Mouse (Mus musculus) adrenal gland, adult (tissue): ENCODE data around the gene Ppp3ca.

ENCODE experiments used
- DNase-seq, 2 experiments: peaks; one replicate each; pipeline ENCODE4 v3.0.0; 2022 to 2023; ENCODE audit warnings: low spot score in 1 of 2; ENCODE audit not compliant: inconsistent age in 2 of 2

Gene Ppp3ca

DNA sequence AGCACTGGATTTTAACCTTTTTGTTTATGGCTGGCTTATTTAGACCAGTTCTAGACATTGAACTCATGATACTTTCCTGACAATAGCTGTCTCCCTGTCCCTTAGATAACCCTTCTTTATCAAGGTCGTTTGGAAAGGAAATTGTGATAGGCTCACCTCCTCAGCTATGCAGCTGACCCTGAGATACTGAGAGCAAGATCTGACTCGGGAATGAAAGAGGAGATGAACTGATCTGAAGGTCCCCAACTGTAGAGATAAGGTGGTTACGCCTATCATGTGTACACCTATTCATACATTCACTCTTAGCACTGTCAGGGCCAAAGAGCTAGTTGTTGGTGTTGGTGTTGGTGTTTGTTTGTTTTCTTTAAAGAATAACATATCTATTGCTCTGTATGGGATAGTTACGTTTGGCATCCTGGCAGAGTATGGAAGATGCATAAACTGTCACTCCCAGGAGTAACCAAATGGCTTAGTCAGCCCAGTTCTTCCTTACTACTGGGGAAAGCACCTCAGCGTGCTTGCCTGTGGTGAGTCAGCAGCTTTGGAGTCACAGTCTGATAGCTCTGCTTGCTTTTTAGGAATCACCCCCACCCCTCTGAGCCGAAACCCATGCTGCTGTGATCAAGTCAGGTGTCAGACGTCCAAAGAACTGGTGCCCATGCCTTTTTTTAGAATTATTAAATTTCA lies 91.5 kb downstream of the Ppp3ca start:
- peak; percentile 32 to 71 for DNase-seq

DNA sequence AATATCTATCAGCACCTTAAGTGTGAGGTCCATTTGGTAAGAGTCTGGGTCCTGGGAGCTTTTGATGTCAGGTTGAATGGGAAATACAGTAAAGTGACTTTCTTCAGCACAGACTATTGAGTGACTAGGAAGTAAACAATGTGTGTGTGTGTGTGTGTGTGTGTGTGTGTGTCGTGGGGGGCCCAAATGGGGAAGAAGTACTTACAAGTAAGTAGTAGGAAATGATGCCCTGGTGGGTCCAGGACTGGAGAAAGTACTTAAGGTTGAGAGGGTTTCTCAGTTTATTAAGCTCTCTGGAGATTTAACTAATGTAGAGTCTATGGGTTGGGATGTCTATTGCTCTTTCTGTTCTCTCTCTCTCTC lies 92.0 kb downstream of the Ppp3ca start:
- no peak for DNase-seq

DNA sequence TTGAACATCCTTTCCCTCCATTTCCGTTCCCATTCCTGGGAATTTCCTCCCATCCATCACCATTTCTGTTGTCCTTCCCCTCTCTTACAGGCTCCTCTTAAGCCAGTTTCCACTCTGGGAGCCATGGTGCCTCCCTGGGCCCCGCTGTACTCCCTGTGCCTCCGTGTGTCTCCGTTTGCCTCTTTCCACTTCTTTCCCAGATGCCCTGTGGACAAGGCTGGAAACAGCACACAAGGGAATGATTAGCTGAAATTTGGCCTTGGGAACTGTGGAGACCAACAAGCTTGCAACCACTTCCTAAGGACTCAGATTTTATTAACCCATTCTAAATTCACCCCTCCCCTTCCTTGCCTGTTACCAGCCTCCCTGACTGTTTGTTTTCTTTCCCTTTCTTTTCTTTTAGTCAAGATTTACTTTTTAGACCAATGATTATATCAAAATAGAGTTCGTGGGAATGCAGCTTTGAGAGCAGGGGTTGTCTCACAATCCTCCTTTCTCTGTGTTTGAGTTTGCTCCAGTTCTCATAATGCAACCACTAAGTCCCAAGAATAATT lies 93.9 kb downstream of the Ppp3ca start:
- DNase-seq: no peak

DNA sequence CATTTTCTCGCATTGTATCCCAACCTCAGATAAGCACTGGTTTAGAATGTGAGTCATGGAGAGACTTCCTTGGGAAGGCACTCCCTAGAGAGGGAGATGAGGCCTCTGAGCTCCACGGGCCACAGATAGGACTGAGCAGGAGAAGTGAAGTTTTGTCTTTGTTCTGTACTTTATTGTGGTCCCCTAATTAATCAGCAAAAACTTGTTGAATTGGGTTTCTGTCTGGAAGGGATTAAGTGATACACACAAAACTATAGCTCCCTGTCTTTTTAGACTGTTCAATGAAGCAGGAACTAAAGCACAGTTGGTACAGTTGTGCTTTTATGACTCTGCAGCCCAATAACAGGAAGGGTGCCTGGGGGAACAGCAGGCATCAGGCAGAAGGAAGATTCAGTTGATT lies 95.6 kb downstream of the Ppp3ca start:
- no peak for DNase-seq

DNA sequence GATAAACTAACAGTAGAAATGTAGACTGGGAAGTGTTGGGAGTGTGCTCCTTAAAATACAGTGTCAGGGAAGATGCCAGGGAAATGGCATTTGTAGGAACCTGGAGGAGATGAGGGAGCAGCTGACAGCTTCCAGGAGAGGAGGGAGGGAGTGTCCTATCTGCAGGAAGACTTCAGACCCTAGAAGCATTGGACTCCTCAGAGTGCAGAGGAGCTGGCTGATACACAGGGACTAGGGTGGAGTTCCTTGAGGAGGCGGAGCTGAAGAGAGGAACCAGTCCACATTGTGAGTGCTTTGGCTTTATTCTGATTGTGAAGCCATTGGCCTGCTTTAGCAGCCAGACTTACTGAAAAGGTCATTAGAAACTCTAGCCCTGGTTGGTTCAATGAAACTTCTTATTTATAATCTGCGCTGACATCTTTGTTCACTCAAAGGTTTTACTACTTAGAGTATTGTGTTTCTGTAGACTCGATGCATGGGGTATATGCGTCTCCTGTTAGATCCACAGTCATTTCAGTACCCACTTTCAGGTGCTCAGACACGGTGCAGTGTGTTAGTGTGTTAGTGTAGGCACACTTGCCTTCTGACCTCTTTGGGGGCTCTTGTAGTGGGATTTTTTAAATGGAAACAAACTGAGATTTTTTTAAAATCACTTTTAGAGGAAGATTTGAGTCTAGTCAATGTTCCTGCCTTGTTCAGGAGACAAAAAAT lies 99.0 kb downstream of the Ppp3ca start:
- no peak for DNase-seq

DNA sequence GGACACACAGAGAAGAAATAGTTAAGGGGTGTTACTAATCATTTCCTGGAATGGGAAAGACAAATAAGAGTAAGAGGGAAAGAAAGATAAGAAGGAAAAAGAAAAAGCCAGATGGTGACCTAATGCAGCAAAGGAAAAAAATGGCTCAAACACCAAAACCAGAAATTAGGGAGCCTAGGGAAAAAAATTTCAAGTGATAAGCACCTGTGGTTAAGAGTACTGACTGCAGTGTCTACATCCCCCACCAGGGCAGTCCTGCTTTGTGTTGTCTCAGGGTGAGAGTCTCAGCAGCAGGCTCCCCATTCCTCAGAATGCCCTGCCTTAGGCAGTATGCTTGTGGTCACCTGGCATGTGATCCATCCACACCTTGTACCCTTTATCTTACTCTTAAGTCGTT lies 99.6 kb downstream of the Ppp3ca start:
- DNase-seq: no peak

DNA sequence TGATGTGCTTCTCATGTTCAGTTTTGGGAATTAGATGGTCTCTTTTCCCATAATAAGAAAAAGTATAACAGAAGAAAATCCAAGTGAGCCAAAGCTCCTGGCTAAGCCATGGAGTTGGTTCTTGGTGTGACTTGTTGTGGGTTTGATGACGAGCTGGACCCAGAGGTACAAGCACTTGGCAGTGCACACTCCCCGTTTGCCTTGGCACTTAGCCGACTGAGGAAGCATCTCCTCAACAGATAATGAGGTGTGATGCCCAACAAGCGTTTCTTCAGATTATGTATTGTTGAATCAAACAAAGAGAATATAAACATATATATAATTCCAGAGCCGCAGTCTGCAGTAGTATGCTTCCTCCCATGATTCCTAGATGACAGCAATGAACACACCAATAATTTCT lies 101.8 kb downstream of the Ppp3ca start:
- DNase-seq: no peak

DNA sequence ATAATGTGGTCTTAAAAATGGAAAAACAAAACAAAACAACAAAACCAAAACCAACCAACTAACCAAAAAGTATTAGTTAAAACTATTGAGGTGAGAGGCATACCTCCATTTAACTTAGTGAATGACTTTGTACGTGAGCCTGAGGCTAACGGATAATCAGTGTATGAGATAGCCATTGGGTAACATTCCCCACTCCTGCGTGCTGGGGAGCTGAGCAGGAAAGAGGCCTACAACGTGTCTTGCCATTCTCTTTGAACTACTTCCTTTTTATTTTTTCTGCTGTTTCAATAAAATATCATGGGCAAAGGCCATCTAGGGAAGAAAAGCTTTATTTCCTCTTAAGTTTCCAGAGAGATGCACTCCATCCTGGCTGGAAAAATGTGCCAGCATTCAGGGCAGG lies 103.3 kb downstream of the Ppp3ca start:
- no peak for DNase-seq

DNA sequence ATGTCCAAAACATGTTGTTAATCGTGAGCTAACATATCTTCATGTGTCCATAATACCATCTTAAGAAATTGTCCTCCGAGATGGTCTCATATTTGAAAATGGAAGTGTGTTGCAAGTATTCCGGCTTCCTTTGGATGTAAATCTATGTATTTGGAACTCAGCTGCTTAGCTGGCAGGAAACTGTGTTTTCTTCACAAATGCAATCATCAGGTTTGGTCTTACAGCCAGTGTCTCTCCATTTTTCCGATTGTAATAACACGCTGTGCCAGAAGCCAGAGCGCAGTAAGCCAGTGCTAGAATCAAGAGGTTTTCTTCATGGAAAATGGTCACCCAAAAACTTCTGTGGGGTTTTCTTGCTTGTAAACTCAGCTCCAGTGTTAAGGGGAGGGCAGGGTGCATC lies 104.3 kb downstream of the Ppp3ca start:
- DNase-seq: no peak

DNA sequence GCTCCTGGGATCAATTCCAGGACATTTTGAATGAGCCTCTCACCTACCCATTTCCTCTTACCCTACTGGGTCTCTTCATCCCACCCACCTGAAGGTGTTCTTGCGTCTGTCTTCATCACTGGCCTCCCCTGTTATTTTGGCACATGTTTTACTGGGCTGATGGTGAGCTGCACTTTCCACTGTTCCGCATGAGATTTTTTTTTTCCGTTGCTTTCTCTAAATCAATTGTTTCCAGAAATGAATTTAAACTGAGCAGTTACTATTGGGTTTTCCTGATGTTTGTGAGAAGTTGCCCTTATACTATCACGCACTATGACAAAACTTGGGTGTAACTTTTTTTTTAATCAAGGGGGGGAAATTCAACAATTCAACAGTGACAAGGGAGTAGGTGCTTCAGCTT lies 106.6 kb downstream of the Ppp3ca start:
- DNase-seq: no peak

DNA sequence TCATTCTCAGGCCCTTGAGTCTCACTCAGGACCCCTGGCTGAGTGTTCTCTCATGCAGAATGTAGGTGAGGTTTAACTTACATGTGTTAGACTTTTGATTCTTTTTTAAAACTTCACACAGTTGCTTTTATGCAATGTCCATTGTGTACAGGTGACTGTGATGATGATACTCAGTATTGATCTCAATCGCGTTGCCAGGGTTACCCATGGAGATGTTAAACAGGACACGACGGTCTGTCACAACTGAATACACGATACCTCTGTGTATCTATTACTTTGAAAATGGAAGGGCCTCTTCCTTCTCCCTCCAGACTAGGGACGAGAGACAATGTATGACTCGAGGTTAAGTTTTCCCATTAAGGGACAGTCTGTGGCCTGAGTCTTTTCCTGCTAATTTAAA lies 107.5 kb downstream of the Ppp3ca start:
- no peak for DNase-seq

DNA sequence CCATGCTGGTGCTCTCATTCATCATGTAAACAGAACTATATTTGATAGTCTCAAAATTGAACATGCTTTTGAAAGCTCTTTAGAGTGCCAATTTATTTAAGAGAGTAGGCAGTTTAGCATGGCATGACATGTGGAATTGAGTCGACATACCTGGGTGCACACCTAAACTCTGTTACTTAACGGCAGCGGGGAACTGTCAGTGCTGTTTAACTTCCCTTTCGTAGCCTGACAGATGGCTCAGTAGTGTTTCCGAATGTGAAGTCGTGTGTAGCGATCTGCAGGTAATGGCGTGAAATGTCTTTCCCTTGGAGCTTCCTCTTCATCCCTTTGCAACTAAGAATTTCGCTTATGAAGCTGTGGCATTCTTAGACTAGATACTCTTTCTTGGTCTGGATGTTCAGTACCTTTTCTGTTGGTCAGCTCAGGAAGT lies 107.9 kb downstream of the Ppp3ca start:
- DNase-seq: no peak

DNA sequence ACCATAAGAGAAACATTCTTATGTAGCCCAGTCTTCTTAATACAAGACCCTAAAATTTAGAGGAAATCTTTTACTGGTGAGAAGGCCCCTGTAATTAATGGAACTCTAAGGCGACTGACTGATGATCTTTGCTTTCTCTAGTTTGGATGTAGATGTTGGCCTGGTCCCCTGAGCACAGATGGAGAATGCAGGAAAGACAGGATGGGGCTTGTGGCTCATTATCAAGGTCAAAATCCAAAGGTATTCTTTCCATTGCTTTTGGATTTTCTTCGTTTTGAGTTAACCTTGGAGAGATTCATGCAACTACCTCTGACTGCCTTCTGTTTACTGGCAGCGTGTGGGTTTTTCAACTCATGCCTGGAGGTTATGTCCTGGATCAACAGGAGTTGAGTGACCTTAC lies 110.4 kb downstream of the Ppp3ca start:
- no peak for DNase-seq

DNA sequence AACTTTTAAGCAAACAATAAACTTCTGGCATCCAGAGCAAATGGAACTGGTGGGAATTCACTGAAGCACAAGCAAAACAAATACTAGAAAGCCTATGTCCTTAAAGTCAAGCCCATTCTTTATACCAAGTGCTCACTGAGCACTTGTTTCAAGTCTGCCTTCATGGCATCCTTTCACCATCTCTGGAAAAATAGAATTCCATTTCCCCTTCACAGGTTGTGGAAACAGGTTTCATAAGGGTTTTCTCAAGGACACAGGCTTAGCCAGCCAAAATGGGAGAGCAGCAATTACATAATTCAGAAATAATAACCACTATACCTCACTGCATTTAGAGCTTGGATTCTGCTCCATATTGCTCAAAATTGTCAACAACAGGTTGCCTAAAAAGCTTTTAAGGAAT lies 112.1 kb downstream of the Ppp3ca start:
- DNase-seq: no peak

DNA sequence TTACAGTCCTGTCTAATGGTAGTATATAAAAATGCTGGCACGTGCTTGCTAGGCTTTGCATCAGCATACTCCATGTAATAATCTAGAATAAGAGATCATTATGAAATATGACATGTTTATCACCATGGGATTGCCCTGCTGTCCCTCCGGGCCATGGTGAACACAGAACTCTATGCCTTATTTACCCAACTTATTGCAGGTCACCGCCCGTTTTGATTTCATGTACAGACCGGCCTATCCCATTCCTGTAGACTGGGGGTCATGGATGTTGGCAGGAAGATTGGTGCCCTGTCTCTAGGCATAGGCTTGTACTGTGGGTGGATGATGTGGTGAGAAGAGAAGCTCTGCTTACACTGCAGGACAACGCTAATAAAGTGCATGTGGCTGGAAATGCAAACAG lies 115.8 kb downstream of the Ppp3ca start:
- DNase-seq: no peak

DNA sequence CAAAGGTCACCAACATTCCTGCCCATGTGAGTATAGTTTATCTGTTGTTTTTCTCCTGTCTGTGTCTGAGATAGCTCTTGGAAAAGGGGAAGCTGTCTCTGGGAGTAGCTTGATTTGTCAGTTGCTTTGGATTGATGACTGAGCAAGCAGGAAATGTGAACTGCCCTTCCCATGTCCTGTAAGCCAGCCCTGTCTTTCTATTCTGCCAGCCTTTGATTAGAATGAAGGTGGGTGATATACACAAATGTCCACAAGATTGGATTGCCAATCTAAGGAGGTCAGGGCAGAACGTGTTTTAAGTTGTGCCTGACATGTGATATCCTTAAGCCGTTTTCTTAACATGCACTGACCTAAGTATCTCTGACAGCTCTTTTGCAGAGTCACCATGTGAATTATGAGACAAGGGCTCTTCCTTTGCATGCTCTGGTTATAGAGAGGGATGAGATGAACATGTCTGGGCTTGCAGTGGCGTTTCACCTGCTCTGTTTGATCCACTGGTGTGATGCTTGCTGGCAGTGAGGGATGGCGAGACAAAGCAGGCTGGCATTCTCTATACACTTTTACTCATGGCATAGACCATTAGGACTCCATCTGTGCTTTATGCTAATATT lies 120.4 kb downstream of the Ppp3ca start:
- DNase-seq: no peak

DNA sequence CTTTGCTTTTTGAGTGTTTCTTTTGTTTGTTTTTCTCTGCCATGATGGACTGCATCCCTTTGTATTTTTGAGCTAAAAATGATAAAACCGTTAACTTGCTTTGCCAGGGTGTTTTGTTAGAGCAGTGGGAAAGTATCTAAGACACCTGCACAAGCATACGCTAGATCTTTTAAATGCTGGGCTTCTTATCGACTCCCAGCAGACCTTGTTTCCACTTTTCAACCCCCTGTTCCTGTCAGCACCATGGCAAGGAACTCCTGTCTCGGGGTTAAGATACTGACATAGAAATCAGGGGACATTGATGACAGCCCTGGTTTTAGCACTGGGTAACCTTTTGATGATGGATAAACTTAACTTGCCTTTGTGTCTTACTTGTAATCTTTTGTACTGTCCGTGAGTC lies 121.5 kb downstream of the Ppp3ca start:
- DNase-seq: no peak

DNA sequence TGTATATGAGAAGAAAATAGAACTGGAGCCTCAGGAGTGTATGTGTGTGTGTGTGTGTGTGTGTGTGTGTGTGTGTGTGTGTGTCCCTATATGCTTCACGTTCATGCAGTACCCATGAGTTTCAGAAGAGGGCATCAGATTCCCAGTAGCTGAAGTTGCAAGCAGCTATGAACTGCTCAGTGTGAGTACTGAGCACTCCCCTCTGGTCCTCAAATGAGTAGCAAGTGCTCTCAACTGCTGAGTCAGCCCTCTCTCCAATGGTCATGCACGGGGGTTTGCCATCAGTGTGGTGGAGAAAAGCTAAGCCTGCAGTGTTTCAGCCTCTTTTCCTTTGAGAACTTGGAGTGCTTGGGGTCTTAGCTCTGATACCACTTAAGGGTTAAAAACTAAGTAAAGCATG lies 122.0 kb downstream of the Ppp3ca start:
- DNase-seq: no peak

DNA sequence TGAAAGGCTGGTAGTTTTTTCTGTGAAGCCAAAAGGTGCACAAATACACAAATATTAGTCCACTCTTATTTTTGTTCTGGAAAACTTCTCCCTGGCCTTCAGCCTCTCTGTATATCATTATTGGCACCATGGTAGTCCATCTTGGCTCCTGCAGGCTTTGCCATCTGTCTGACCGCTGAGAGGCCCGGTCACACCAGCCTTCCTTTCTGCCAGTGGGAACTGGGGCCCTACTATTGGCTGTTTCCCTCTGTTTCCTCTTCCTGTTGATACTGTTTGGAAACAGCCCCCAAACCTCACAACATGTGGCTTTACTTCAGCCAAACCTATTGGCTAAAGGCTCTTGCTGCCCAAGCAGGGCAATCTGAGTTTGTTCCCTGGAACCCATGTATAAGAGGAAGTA lies 123.5 kb downstream of the Ppp3ca start:
- no peak for DNase-seq

DNA sequence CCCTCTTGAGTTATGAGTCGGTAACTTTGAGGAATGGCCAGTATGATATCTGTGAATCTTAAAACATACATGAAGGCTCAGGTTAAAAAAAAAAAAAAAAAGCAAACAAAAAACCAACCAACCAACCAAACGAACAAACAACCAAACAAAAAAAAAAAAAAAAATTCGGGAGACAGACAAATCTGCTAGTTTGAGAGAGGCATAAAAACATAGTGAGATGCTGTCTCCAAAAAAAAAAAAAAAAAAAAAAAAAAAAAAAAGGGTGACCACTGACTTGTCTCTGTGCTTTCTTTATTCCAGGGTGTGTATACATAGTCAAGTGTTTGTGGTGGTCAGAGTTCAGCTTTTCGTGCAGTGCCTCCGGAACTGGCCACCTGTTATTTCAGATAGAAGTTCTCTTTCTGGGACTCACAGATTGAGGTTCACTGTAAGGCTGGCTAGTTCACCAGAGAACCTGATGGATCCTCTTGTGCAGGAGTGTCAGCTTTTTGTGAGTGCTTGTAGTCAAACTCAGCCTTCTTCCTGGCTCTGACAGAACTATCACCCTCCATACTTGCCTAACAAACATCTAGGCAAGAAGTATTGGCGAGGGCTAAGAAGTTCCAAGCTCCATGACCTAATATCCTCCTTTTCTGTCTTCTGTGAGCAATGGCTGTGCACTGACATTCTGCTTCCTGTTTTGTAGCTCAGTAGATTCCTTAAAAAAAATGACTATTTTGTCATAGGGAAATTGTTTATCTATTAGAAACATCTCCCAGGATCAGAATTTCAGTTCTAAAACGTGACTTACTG lies 124.7 kb downstream of the Ppp3ca start:
- DNase-seq: no peak

DNA sequence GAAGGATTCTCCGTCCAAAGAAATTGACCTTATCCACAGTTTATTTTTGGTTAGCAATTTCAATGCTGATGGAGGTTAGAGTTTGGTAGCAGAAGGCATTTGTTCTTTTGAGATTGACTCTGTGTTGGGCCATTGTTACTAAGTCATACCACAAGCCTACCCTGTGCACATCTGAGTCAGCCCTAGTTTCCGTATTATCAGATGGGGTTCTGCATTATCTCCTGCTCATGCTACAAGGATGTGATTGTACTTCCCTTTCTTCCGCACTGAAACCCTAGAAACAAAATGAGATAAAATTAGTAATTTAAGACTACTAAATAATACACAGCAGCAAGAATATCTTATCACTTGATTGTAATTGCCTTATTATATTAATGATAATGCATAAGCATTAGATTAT lies 129.0 kb downstream of the Ppp3ca start:
- DNase-seq: no peak

DNA sequence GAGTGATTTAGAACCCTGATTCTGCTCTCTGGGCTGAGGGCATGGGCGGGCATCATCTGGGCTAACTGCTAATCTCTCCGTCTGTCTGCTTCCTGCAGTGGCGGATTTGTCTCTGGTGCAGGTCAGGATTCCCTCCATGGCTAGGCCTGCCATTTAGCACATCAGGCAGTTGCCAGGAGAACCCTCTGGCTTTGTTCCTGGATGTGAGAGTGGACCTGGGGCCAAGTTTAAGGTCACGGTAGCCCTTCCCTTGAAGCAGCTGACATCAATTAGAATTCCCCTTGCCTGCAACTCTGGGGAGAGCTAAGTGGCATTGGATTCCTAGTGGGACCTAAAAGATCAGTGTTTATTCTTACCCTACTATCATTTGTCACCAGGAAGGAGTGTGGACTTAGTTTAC lies 132.7 kb downstream of the Ppp3ca start:
- DNase-seq: peak in 1 of 2 experiments; percentile 56
